Mouse (Mus musculus): Measurements from ENCODE around the gene Tmprss5. TPM values are rescaled to one million over a fixed set of nuclear protein-coding genes. Genes with fewer than 3 reads are reported as not detected.

The Tmprss5 gene
- polyA plus RNA-seq, 1 experiment from 2014 or later: 0.86 TPM

DNA sequence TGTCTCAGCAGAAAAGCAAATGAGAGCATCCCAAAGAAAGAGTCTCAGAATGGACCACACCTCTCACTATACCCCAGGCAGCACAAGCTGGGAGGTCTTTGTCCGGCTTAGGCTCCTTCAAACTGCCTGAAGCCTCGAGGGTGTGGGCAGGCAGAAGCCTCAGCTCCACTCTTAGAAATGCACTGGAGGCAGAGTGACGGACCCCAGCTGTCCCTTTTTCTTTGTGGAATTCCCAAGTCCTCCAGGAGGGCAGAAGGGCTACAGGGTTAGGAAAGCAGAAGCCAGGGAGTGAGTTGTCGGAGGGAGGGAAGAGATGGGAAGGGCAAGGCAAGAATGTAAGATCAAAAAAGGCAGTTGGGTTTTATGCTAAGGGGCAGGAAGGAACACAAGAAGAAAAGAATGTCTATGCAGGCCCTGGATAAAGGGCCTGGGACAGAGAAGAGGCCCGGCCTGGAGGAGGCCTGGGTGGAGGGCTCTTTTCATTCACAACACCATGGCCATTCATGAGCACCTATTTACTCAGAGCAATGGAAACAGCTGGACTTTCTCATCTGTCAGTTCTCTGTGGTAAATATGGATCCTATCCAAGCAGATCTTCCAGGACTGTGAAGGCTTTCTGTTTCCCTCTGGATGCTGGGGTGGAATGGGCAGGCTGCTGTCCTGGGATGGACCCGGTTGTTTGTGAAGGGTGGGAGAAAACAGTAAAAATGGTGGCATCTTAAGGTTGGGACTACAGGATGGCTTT, 29.6 kb downstream of the Tmprss5 start:
- no peaks in the 10 kb centered on the region for H3K36me3 ChIP-seq (ENCODE audit: control insufficient read depth, insufficient read depth)
- no peak for TF ChIP-seq CTCF (IDR thresholded peaks at IDR 0.05; ENCODE audit: low read depth)
- H3K4me3 ChIP-seq (ENCODE audit: low read depth, low read length): no peak overlapping the region
- H3K9me3 ChIP-seq (ENCODE audit: control insufficient read depth): no peaks in the 10 kb centered on the region
- no peak overlapping the region for H3K9ac ChIP-seq (ENCODE audit: low read depth, low read length)
- H3K4me2 ChIP-seq (replicated peaks; ENCODE audit: low read depth): no peak overlapping the region
- 61% methylated on average over 6 of the region's 6 CpGs for WGBS
- H3K4me1 ChIP-seq (replicated peaks; ENCODE audit: control insufficient read depth, insufficient read depth, low read length): no peaks in the 10 kb centered on the region
- no peak for ATAC-seq
- H3K27ac ChIP-seq (ENCODE audit: low read depth, low read length): no peak overlapping the region
- no peaks in the 10 kb centered on the region for H3K27me3 ChIP-seq (replicated peaks; ENCODE audit: control insufficient read depth, insufficient read depth, low read length)

DNA sequence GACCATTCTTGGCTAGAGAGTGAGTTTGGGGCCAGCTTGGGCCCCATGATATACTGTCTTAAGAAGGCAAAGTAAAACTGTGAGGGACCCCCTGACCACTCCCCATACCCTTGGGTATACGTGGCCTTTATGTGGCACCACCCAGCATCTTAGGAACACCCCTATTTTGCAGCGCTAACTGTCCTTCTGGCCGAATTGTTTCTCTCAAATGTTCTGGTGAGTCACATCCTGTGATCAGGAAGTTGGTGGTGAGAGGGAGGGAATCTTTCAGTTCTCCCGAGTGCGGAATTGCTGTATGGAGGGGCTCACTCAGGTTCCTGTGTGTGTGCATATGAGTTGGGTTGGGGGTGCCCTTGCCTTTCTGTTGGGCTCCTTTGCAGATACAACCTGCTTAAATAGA, 30.2 kb downstream of the Tmprss5 start:
- Histone ChIP-seq H3K4me3 (ENCODE audit: low read depth, low read length) (no peak overlapping the region), H3K4me2 (replicated peaks; ENCODE audit: low read depth) (no peak overlapping the region), H3K27me3 (replicated peaks; ENCODE audit: control insufficient read depth, insufficient read depth, low read length) (no peaks in the 10 kb centered on the region), H3K36me3 (ENCODE audit: control insufficient read depth, insufficient read depth) (no peaks in the 10 kb centered on the region), H3K9me3 (ENCODE audit: control insufficient read depth) (no peaks in the 10 kb centered on the region), H3K9ac (ENCODE audit: low read depth, low read length) (no peak overlapping the region), H3K27ac (ENCODE audit: low read depth, low read length) (no peak overlapping the region), H3K4me1 (replicated peaks; ENCODE audit: control insufficient read depth, insufficient read depth, low read length) (no peaks in the 10 kb centered on the region)
- ATAC-seq: no peak
- no peak for TF ChIP-seq CTCF (IDR thresholded peaks at IDR 0.05; ENCODE audit: low read depth)
- WGBS: 77% methylated on average over 5 of the region's 5 CpGs

GRCm38 (mm10) chr9:49118271-49118825, 37.3 kb downstream of the Tmprss5 start:
- Histone ChIP-seq H3K27ac (ENCODE audit: low read depth, low read length) (no peak overlapping the region), H3K9me3 (ENCODE audit: control insufficient read depth) (no peaks in the 10 kb centered on the region)
- no peak for TF ChIP-seq CTCF (IDR thresholded peaks at IDR 0.05; ENCODE audit: low read depth)

GRCm38 (mm10) chr9:49119759-49120158, 38.7 kb downstream of the Tmprss5 start:
- no peaks in the 10 kb centered on the region for H3K9me3 ChIP-seq (ENCODE audit: control insufficient read depth)
- no peak for TF ChIP-seq CTCF (IDR thresholded peaks at IDR 0.05; ENCODE audit: low read depth)
- WGBS: 75% methylated on average over 4 of the region's 4 CpGs

More at GRCm38 (mm10) chr9:49118271-49118825, 37.3 kb downstream of the Tmprss5 start:
- no peaks in the 10 kb centered on the region for H3K4me1 ChIP-seq (replicated peaks; ENCODE audit: control insufficient read depth, insufficient read depth, low read length)
- H3K36me3 ChIP-seq (ENCODE audit: control insufficient read depth, insufficient read depth): no peaks in the 10 kb centered on the region
- H3K9ac ChIP-seq (ENCODE audit: low read depth, low read length): no peak overlapping the region
- no peaks in the 10 kb centered on the region for H3K27me3 ChIP-seq (replicated peaks; ENCODE audit: control insufficient read depth, insufficient read depth, low read length)
- no peak for ATAC-seq
- 38% methylated on average over 3 of the region's 3 CpGs for WGBS
- H3K4me3 ChIP-seq (ENCODE audit: low read depth, low read length): no peak overlapping the region
- no peak overlapping the region for H3K4me2 ChIP-seq (replicated peaks; ENCODE audit: low read depth)

GRCm38 (mm10) chr9:49125706-49126105, 44.6 kb downstream of the Tmprss5 start:
- no peak for TF ChIP-seq CTCF (IDR thresholded peaks at IDR 0.05; ENCODE audit: low read depth)
- no peaks in the 10 kb centered on the region for H3K4me1 ChIP-seq (replicated peaks; ENCODE audit: control insufficient read depth, insufficient read depth, low read length)
- no peaks in the 10 kb centered on the region for H3K9me3 ChIP-seq (ENCODE audit: control insufficient read depth)
- no peak overlapping the region for H3K9ac ChIP-seq (ENCODE audit: low read depth, low read length)
- no peak for ATAC-seq
- no peak overlapping the region for H3K4me3 ChIP-seq (ENCODE audit: low read depth, low read length)
- no peaks in the 10 kb centered on the region for H3K36me3 ChIP-seq (ENCODE audit: control insufficient read depth, insufficient read depth)
- 34% methylated on average over 7 of the region's 7 CpGs for WGBS
- no peaks in the 10 kb centered on the region for H3K27me3 ChIP-seq (replicated peaks; ENCODE audit: control insufficient read depth, insufficient read depth, low read length)
- H3K27ac ChIP-seq (ENCODE audit: low read depth, low read length): no peak overlapping the region
- H3K4me2 ChIP-seq (replicated peaks; ENCODE audit: low read depth): no peak overlapping the region

More at GRCm38 (mm10) chr9:49119759-49120158, 38.7 kb downstream of the Tmprss5 start:
- H3K4me2 ChIP-seq (replicated peaks; ENCODE audit: low read depth): no peak overlapping the region
- no peaks in the 10 kb centered on the region for H3K36me3 ChIP-seq (ENCODE audit: control insufficient read depth, insufficient read depth)
- H3K27ac ChIP-seq (ENCODE audit: low read depth, low read length): no peak overlapping the region
- H3K9ac ChIP-seq (ENCODE audit: low read depth, low read length): no peak overlapping the region
- no peak overlapping the region for H3K4me3 ChIP-seq (ENCODE audit: low read depth, low read length)
- no peak for ATAC-seq
- no peaks in the 10 kb centered on the region for H3K4me1 ChIP-seq (replicated peaks; ENCODE audit: control insufficient read depth, insufficient read depth, low read length)
- no peaks in the 10 kb centered on the region for H3K27me3 ChIP-seq (replicated peaks; ENCODE audit: control insufficient read depth, insufficient read depth, low read length)

GRCm38 (mm10) chr9:49130514-49131010, 49.5 kb downstream of the Tmprss5 start:
- no peaks in the 10 kb centered on the region for H3K27me3 ChIP-seq (replicated peaks; ENCODE audit: control insufficient read depth, insufficient read depth, low read length)
- no peaks in the 10 kb centered on the region for H3K4me1 ChIP-seq (replicated peaks; ENCODE audit: control insufficient read depth, insufficient read depth, low read length)
- no peaks in the 10 kb centered on the region for H3K9me3 ChIP-seq (ENCODE audit: control insufficient read depth)
- TF ChIP-seq CTCF (IDR thresholded peaks at IDR 0.05; ENCODE audit: low read depth): no peak
- no peak for ATAC-seq
- no peaks in the 10 kb centered on the region for H3K36me3 ChIP-seq (ENCODE audit: control insufficient read depth, insufficient read depth)
- no peak overlapping the region for H3K27ac ChIP-seq (ENCODE audit: low read depth, low read length)
- no peak overlapping the region for H3K4me3 ChIP-seq (ENCODE audit: low read depth, low read length)
- H3K9ac ChIP-seq (ENCODE audit: low read depth, low read length): no peak overlapping the region
- no peak overlapping the region for H3K4me2 ChIP-seq (replicated peaks; ENCODE audit: low read depth)
- 55% methylated on average over 5 of the region's 5 CpGs for WGBS

Measured in intestine, postnatal 0 days (tissue).